Mouse (Mus musculus) megakaryocyte, embryonic 14.5 days (primary cell): ENCODE results near the gene Susd3. TPM values are rescaled to one million over a fixed set of nuclear protein-coding genes. Genes with fewer than 3 reads are reported as not detected.

ENCODE experiments used
- H3K27me3 ChIP-seq: replicated peaks from 2 replicates; pipeline ENCODE3; 2012; ENCODE audit warnings: inconsistent platforms
- H3K36me3 ChIP-seq: replicated peaks from 2 replicates; pipeline ENCODE3; 2012; ENCODE audit warnings: low read length, inconsistent platforms, mixed read lengths
- H3K4me1 ChIP-seq: 2 replicates; pipeline ENCODE4 v1.6.1; 2012; ENCODE audit warnings: inconsistent platforms
- H3K4me3 ChIP-seq: replicated peaks from 2 replicates; pipeline ENCODE3; 2012; ENCODE audit warnings: moderate library complexity, mild to moderate bottlenecking, inconsistent platforms
- H3K9me3 ChIP-seq: 2 replicates; pipeline ENCODE4 v1.6.1; 2012; ENCODE audit warnings: inconsistent platforms
- FLI1 ChIP-seq: IDR thresholded peaks from 2 replicates; pipeline ENCODE4 v1.6.1; 2012; ENCODE audit warnings: low read length, inconsistent platforms, mixed read lengths
- GATA1 ChIP-seq: IDR thresholded peaks from 3 replicates; pipeline ENCODE4 v1.6.1; 2012; ENCODE audit warnings: mixed read lengths, low read length, inconsistent platforms, borderline replicate concordance
- polyA plus RNA-seq: library from polyadenylated mRNA; stranded (reverse); fragments of >175 nt; gene quantifications from 2 replicates; pipeline ENCODE4 v1.2.3, GENCODE M21; 2012; ENCODE audit warnings: low replicate concordance; ENCODE audit not compliant: insufficient read depth

Susd3 gene
- polyA plus RNA-seq, 1 experiment = 289 TPM

DNA sequence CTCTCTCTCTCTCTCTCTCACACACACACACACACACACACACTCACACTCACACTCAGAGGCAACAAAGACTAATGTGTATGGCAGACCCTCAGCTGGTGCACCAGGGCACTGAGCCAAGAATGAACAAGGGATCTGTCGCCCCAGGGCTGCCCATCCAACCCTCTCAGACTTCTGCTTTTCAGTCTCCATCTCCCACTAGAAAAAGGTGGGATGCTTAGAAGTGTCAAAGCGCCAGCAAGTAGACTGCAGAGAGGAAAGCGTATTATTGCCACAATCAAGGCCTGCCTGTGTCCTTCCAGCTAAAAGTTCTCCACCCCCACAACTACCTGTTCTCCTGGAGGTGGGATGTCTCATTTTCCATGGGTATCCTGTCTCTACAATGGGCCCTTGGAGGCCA lies 34.1 kb downstream of the Susd3 start:
- TF ChIP-seq GATA1 (no peak), FLI1 (no peak)
- peak overlapping the region; percentile 96 for H3K4me3 ChIP-seq

DNA sequence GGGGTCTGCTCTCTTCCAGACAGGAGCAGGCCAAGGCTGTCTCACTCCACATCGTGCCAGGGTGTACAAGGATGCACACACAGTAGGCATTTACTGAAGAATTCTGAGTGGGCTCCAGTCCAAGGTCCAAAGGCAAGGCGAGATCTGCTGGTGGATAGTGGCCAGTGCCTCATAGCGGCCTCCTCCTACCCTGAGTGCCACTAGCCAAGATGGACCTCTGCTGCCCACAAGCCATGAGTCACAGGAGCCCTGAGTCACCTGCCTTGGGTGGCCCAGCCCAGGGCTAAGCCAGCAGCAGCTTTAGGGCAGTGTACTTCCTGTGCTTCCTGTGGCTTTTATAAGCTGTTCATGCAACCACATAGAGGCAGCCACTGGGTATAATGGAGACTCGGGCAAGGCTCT lies 35.0 kb downstream of the Susd3 start:
- Histone ChIP-seq H3K36me3 (peaks cover 43% of the 10 kb centered on the region), H3K9me3 (no peaks in the 10 kb centered on the region), H3K27me3 (peaks cover 2% of the 10 kb centered on the region), H3K4me1 (peaks cover 87% of the 10 kb centered on the region), H3K4me3 (peak overlapping the region; percentile 96)
- TF ChIP-seq GATA1 = peak; percentile 54; the same call in 1 of the 3 replicates
- TF ChIP-seq FLI1 = 0 out of 2 replicates have a peak, but pooled peaks have one; percentile 25

More for the DNA sequence above, 34.1 kb downstream of the Susd3 start:
- Histone ChIP-seq H3K4me1 (peaks cover 86% of the 10 kb centered on the region), H3K9me3 (no peaks in the 10 kb centered on the region), H3K36me3 (peaks cover 34% of the 10 kb centered on the region), H3K27me3 (peaks cover 5% of the 10 kb centered on the region)

DNA sequence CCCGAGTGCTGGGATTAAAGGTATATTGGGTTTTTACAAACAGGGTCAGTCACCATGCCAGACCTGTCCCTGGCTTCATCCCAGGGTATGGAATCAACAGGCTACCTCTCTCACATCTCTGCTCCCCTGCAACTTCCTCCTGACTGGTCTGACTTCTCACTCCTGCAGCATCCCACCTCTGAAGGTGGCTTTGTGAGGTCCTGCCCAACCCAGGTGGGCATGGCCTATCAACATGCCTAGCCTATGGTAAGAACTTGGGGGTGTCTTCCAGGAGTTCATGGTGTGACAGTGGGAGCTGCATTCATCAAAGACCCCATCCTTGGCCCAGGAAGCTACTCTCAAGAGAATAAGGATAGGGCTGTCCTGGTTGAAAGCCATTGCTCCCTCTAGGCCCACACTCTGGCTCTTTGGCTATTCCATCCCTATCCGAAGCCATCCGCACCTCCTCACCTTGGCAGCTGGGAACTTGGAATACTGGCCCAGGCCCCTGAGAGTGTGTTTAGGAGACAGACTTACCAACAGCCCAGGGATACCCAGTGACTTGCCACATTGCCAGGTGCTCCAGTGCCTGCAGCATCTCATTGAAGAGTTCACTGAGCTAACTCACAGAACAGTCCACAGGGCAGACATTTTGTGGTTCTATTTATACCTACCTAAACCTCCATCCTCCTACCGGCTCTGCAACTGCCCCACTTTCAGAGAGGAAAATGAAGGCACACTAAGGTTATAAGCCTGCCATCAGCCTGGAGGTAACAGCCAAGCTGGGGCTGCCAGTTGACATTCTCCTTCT lies 35.6 kb downstream of the Susd3 start:
- H3K9me3 ChIP-seq = no peaks in the 10 kb centered on the region
- peaks cover 49% of the 10 kb centered on the region for H3K36me3 ChIP-seq
- peak overlapping the region; percentile 96 for H3K4me3 ChIP-seq
- peaks cover 2% of the 10 kb centered on the region for H3K27me3 ChIP-seq
- H3K4me1 ChIP-seq = peaks cover 94% of the 10 kb centered on the region
- TF ChIP-seq FLI1 = no peak
- TF ChIP-seq GATA1 = no peak

DNA sequence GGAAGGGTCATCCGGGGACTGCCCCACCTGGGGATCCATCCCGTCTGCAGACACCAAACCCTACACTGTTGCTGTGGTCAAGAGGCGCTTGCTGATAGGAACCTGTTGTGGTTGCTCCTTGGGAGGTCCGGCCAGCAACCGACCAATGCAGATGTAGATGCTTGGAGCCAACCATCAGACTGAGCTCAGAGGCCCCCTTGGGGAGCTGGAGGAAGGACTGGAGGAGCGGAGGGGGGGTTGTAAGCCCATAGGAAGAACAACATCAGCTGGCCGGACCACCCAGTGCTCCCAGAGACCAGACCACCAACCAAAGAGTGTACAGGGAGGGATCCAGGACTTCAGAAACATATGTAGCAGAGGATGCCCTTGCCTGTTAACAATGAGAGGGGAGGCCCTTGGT lies 39.2 kb downstream of the Susd3 start:
- Histone ChIP-seq H3K9me3 (no peaks in the 10 kb centered on the region), H3K4me1 (peaks cover 98% of the 10 kb centered on the region), H3K36me3 (peaks cover 82% of the 10 kb centered on the region), H3K27me3 (no peaks in the 10 kb centered on the region), H3K4me3 (peak overlapping the region; percentile 38)
- TF ChIP-seq GATA1 = no peak
- no peak for TF ChIP-seq FLI1

DNA sequence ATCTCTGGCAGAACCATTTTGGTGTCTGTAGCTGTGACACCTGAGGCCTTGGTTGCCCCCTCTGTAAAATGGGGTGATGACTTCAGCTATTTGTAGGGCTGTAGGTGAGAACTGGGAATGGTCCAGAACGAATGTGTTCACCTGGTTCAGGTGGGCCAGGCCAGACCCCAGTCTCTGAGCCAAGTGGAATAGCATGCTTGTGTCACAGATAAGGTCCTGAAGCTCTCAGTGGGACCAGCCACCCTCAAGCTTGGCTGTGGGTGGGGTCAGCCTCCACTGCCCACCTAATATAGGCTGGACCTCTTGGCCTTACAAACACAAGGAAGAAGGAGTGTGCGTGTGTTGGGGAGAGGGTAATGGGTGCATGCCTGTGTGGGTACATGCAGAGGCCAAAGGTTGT lies 42.2 kb downstream of the Susd3 start:
- H3K27me3 ChIP-seq = no peaks in the 10 kb centered on the region
- H3K4me1 ChIP-seq = peaks cover 94% of the 10 kb centered on the region
- peaks cover 93% of the 10 kb centered on the region for H3K36me3 ChIP-seq

DNA sequence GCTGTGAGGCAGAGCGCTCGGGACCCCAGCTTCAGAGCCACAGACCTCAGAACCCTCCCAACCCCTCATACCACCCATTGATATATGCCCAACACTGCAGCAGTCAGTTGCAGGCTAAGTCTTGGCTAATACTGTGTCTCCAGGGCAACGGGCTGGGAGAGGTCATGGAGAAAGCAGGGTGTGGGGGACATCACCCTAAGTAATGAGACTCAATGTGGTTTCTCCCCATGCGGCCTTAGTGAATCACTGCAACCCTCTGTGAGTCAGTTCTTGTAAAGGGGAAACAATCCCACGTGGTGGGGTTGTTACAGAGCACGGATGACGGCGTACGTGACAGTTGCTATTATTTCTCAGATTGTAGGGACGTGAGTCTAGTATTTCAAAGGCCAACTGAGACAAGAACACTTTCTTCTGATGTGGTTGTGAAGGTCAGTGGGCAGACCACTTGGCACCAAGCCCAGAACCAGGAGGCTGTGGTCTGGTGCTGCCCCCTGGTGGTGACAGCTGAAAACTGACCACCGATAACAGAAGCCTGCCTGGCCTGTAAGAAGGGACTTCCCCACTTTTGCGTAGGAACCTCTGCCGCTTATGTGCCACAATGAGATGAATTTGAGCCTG lies 43.0 kb downstream of the Susd3 start:
- peaks cover 92% of the 10 kb centered on the region for H3K36me3 ChIP-seq
- no peaks in the 10 kb centered on the region for H3K9me3 ChIP-seq
- no peak overlapping the region for H3K4me3 ChIP-seq
- peaks cover 94% of the 10 kb centered on the region for H3K4me1 ChIP-seq
- no peaks in the 10 kb centered on the region for H3K27me3 ChIP-seq
- no peak for TF ChIP-seq GATA1
- no peak for TF ChIP-seq FLI1

More for the DNA sequence above, 42.2 kb downstream of the Susd3 start:
- Histone ChIP-seq H3K4me3 (peak overlapping the region; percentile 57), H3K9me3 (no peaks in the 10 kb centered on the region)
- no peak for TF ChIP-seq GATA1
- TF ChIP-seq FLI1 = no peak

DNA sequence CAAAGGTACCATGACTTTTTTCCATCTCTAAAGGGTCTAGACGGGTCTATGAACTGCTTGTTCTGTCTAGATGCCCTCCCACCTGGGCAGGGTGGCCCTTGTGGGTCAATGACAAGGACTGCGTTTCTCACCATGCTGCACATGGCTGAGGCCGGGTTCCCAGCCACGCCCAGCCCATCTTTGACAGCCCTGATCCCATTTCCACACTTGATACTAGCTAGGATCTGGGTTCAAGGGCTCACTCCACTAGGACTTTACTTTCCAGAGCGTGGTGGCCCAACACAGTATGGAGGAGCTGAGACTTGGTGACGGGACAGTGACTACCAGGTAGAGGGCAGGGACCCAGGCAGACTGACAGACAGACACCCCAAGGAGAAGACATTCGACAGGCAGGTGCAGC lies 46.0 kb downstream of the Susd3 start:
- Histone ChIP-seq H3K36me3 (peaks cover 95% of the 10 kb centered on the region), H3K4me1 (peaks cover 94% of the 10 kb centered on the region), H3K4me3 (no peak overlapping the region), H3K9me3 (no peaks in the 10 kb centered on the region), H3K27me3 (peaks cover 3% of the 10 kb centered on the region)
- TF ChIP-seq GATA1 = no peak

DNA sequence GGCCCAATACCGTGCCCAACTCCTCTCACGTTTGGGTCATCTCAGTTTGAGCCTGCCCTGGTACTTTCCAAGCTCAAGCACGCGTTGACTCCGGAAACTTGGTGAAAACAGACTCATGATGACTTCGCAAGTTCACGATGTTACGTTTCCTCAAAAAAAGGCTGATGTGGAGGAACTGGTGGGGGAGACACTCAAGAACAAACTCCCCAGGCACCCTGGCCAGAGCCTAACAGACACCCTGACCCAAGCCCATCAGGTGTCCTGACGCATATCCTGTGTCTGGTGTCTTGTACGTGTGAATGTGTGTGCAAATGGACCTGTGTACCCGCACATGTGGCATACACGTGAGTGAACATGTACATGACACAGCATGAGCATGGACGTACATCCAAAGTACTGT lies 47.8 kb downstream of the Susd3 start:
- peaks cover 3% of the 10 kb centered on the region for H3K27me3 ChIP-seq
- H3K4me3 ChIP-seq = peak overlapping the region; percentile 88
- H3K36me3 ChIP-seq = peaks cover 98% of the 10 kb centered on the region
- no peak for TF ChIP-seq FLI1
- no peak for TF ChIP-seq GATA1
- peaks cover 95% of the 10 kb centered on the region for H3K4me1 ChIP-seq
- no peaks in the 10 kb centered on the region for H3K9me3 ChIP-seq

DNA sequence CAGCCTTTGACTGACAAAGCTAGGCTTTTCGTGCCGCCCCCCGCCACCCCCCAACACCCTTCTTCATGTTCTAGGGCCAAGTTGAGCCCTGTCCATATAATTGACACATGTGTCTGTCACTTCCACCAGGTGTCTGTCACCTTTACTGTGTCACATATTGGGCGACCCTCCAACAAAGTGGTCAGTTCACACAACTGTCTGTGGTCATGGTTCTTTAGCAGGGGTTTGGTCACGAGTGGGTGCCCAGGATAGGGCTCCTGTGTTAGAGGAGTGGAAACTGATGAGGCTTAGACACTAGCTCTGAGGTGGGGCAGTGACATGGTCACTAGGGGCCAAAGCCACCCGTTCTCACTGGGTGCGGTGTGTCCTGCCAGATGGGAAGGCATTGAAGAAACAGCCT lies 48.6 kb downstream of the Susd3 start:
- TF ChIP-seq GATA1 = no peak
- Histone ChIP-seq H3K4me1 (peaks cover 95% of the 10 kb centered on the region), H3K9me3 (no peaks in the 10 kb centered on the region), H3K27me3 (peaks cover 3% of the 10 kb centered on the region), H3K36me3 (peaks cover 98% of the 10 kb centered on the region), H3K4me3 (peak overlapping the region; percentile 48)

DNA sequence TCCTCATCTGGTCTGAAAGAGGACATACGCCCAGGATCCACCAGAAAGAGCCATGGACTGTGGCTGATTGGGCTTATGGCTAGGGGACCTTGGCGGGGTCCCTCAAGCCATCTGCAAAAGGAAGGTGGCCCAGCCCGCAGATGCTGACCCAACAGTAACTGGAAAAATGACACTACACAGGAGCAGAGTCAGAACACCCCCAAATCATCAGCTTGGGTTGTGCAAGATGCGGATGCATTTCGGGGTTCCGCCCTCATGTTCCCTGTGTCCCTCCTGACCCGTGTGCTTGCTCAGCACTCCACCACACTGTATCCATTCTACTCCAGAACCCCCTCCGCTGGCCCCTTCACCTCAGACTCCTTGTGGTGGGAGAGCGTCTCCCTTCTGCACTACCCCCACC lies 49.8 kb downstream of the Susd3 start:
- no peak for TF ChIP-seq GATA1
- TF ChIP-seq FLI1 = no peak
- peaks cover 96% of the 10 kb centered on the region for H3K4me1 ChIP-seq
- no peak overlapping the region for H3K4me3 ChIP-seq
- H3K27me3 ChIP-seq = peaks cover 4% of the 10 kb centered on the region
- H3K36me3 ChIP-seq = peaks cover 98% of the 10 kb centered on the region
- no peaks in the 10 kb centered on the region for H3K9me3 ChIP-seq

DNA sequence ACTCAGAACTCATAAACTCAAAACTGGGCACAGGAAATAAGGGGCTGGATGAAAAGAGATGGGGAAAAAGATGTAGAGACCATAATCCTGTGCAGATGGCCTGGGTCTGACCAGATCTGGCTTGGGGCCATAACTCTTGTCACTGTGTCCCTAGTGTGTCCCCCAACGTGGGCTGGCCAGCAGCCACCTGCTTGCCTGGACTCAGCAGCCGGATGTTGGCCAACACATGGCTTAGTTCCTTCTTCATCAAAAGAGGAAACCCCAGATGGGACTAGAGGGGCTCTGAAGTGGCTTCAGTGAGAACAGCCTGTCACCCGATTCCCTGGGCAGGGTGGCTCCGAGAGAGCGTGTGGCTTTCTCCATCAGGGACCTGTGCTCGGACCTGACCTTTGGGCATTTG lies 51.7 kb downstream of the Susd3 start:
- Histone ChIP-seq H3K9me3 (no peaks in the 10 kb centered on the region), H3K4me1 (peaks cover 100% of the 10 kb centered on the region), H3K4me3 (peak overlapping the region; percentile 67), H3K27me3 (peaks cover 5% of the 10 kb centered on the region), H3K36me3 (peaks cover 98% of the 10 kb centered on the region)
- TF ChIP-seq FLI1 (no peak), GATA1 (no peak)
